19 mouse cellular contexts compared by ENCODE assay signal in the genomic region with DNA sequence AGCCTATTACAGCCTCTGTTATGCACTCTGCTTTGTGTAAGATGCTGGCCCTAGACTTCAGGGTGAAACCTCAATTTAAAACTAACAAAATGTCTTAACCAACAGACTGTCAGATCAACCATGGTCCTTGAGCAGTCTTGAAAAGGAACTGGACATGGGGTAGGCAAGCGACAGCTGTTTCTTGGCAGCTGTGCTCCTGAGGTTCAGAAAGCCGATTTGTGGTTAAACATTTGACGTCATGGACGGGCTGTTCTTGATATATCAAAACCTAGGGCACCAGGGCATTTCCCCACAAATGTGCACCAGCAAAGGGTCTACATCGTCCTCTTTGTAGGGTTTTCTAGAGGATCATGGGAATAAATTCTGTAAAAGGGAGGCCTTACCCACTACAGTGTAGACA.
"Had no signal": no experiment of that assay in that cellular context is flagged by ENCODE, and none has a peak within 500 bp of the region (broad histone marks: within the 10 kb centered on the region; RNA-seq: fewer than 3 reads in every experiment).

No protein-coding gene starts in this region.

- H3K27ac ChIP-seq: kidney, embryonic 15.5 days; limb, embryonic 12.5 days; limb, embryonic 15.5 days; liver, embryonic 14.5 days; macrophage; midbrain, embryonic 12.5 days; midbrain, embryonic 15.5 days; neural tube, embryonic 13.5 days had no signal

- H3K4me3 ChIP-seq: kidney, embryonic 15.5 days; limb, embryonic 12.5 days; limb, embryonic 15.5 days; midbrain, embryonic 12.5 days; midbrain, embryonic 15.5 days; neural tube, embryonic 13.5 days had no signal

- H3K27me3 ChIP-seq: kidney, embryonic 15.5 days; limb, embryonic 12.5 days; limb, embryonic 15.5 days; midbrain, embryonic 12.5 days; midbrain, embryonic 15.5 days; neural tube, embryonic 13.5 days had no signal

- DNase-seq: kidney, adult 2 months; kidney, postnatal 10 days; kidney, postnatal 36 days; left cerebral cortex, postnatal 4 days; liver, postnatal 0 days; lung, embryonic 14.5 days; right cerebral cortex, adult 18-20 months; right cerebral cortex, postnatal 14 days; right cerebral cortex, postnatal 4 days; thymus, postnatal 36 days had no signal

- H3K4me2 ChIP-seq: kidney, embryonic 15.5 days; limb, embryonic 12.5 days; limb, embryonic 15.5 days; liver, embryonic 11.5 days; lung, embryonic 14.5 days; midbrain, embryonic 12.5 days; midbrain, embryonic 15.5 days; neural tube, embryonic 13.5 days had no signal
